Mouse (Mus musculus): ENCODE measurements around the gene Gnb4.

DNA sequence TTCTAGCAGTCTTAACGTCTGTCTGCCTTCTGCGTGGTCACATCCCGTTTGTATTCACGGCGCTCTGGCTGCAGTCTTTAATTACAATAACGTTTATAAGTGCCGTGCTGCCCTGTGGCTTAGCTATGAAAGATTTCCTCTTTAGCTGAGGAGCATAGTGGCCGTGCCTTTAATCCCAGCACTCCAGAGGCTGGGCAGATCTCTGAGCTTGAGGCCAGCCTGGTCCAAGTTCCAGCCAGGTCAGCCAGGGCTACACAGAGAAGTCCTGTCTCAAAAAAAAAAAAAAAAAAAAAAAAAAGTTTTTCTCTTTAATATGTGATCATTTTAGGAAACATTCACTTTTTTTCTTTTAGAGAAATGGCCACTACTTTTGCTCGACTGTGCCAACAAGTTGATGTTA lies 42.5 kb downstream of the Gnb4 start:
- TF ChIP-seq POLR2A (IDR thresholded peaks at IDR 0.05; ENCODE audit: extremely low read depth, insufficient read depth, low read length) (no peak), CTCF (IDR thresholded peaks at IDR 0.05; ENCODE audit: low read depth, low read length) (no peak)

All from liver, adult 2 months (tissue).